Mouse (Mus musculus): Measurements from ENCODE around the gene Ptges.

GRCm38 (mm10) chr2:30952824-30953490 lies 23.3 kb upstream of the Ptges start, which contains the start of gene Tor1b:
- TF ChIP-seq CTCF (IDR thresholded peaks at IDR 0.05) (peak; percentile 54), EP300 (IDR thresholded peaks at IDR 0.05) (no peak)

Data from lung, postnatal 0 days (tissue).